Mouse (Mus musculus) bone marrow, adult 2 months (tissue): ENCODE results near the gene Patj. TPM values are rescaled to one million over a fixed set of nuclear protein-coding genes. Genes with fewer than 3 reads are reported as not detected.

ENCODE experiments used
- H3K27ac ChIP-seq: fragments of 200-500 bp; 2 replicates; pipeline ENCODE4 v1.5.1; 2012; ENCODE audit warnings: low read depth, mild to moderate bottlenecking, control low read depth, inconsistent platforms, low read length; ENCODE audit not compliant: control insufficient read depth, poor library complexity, insufficient read depth
- H3K4me1 ChIP-seq: fragments of 200-500 bp; 2 replicates; pipeline ENCODE4 v1.6.1; 2011; ENCODE audit warnings: low read length; ENCODE audit not compliant: control insufficient read depth, insufficient read depth
- H3K4me3 ChIP-seq: fragments of 200-500 bp; replicated peaks from 2 replicates; pipeline ENCODE3; 2011; ENCODE audit warnings: mild to moderate bottlenecking, low read depth, low read length, control low read depth; ENCODE audit not compliant: control insufficient read depth
- CTCF ChIP-seq: fragments of 200-500 bp; IDR thresholded peaks from 2 replicates; pipeline ENCODE4 v1.5.1; 2011; ENCODE audit warnings: low read length, control low read depth; ENCODE audit not compliant: control insufficient read depth, insufficient read depth
- POLR2A ChIP-seq: fragments of 200-500 bp; IDR thresholded peaks from 2 replicates; pipeline ENCODE4 v1.6.1; 2011; ENCODE audit warnings: low read depth, mild to moderate bottlenecking, control low read depth, low read length, borderline replicate concordance; ENCODE audit not compliant: control insufficient read depth
- WGBS: fragments of 180-500 bp; shearing (Covaris S2); methylation state at CpG from one replicate; pipeline ENCODE4 v1.1.7; 2018; 5-methylcytosine and 5-hydroxymethylcytosine counted together
- polyA plus RNA-seq: library from polyadenylated mRNA; stranded (reverse); fragments of >200 nt; gene quantifications from 2 replicates; pipeline ENCODE4 v1.2.4, GENCODE M21; 2011; ENCODE audit warnings: low replicate concordance; ENCODE audit not compliant: missing spikeins, insufficient read depth, insufficient read length

Patj gene
- polyA plus RNA-seq, 1 experiment = 2.8 TPM

DNA sequence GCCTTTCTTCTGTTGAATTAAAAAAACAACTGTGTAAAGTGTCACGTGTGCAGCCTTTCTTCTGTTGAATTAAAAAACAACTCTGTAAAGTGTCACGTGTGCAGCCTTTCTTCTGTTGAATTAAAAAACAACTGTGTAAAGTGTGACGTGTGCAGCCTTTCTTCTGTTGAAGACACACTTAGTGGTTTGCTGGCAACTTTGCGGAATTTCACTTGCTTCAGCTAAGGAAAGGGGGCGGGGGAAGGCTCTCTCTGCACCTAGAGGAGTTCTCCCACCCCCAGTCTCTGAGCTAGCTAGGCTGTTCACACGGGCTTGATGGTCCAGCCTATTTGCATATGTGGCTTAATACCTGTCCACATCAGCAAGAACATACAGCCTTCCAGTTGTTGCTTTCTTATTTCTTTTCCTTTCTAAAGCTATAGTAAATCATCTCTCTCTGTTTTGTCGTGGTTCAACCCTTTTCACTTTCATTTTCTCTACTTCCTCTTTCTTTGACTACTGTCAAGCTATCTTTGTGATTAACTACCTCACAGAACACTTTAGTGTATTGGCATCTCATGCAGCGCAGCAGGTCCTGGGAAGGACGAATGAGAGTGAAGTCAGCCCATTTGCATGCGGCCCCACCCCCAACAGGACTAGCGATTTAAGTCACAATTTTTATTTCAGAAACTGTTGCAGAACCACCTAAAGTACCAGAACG, 41.2 kb downstream of the Patj start:
- WGBS = 2% methylated on average over 12 of the region's 12 CpGs
- peak overlapping the region; percentile 69 for H3K27ac ChIP-seq
- peaks cover 2% of the 10 kb centered on the region; the same call in 1 of the 2 replicates for H3K4me1 ChIP-seq
- no peak for TF ChIP-seq CTCF
- no peak for TF ChIP-seq POLR2A
- peak overlapping the region; percentile 77 for H3K4me3 ChIP-seq

DNA sequence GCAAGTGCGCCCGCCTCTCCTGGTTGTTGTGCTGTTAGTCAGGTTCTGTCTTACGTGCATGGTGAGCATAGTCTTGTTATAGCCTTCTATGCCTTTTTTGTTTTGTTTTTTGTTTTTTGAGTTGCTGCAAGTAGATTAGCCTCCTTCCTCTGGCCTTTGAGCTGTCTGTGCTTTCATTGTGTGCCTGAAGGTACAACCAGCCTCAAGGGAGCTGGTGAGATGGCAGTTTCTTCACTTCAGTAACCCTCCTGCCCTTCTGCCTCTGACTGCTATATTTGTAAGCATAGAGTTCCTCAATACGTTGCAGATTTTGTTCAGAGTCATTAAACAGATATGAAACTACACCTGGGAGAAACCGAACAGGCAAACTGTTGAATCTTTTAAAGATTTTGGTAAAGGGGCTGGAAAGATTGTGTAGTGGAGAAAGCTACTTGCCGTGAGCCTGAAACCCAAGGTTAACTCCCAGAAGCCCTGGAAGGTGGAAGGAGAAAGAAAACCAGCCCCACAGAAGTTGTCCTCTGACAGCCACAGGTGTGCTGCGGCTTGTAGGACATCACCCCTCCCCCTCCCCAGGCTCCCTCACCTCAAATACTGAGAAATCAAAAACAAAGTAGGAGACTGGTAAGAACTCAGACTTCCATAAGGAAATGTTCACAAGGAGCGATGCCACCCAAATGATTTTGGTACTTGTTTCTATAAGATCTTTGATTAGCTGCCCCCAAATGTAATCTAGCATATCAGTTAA, 43.8 kb downstream of the Patj start:
- H3K4me3 ChIP-seq = no peak overlapping the region
- WGBS = 71% methylated on average over 8 of the region's 8 CpGs
- peaks cover 2% of the 10 kb centered on the region; the same call in 1 of the 2 replicates for H3K4me1 ChIP-seq
- TF ChIP-seq POLR2A (no peak), CTCF (no peak)
- no peak overlapping the region for H3K27ac ChIP-seq

DNA sequence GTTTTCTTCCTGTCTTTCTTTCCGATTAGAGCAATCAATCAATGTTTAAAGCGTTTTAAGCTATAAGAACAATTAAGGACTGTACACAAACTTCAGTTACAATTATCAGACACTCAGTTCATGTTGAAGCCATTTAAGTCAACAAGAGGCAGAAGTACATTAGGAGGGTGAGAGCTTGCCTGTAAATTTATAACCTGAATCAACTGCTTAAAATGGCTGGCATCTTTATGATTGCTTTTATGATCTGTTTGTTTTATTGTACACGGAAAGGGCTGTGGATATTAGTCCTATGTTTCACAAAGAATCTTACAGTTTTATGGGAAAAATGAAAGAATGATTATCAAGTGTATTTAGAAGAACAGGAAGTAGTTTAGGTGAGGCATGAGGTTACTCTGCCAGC, 45.7 kb downstream of the Patj start:
- TF ChIP-seq CTCF = no peak
- no peak for TF ChIP-seq POLR2A
- H3K4me3 ChIP-seq = no peak overlapping the region
- no peak overlapping the region for H3K27ac ChIP-seq
- WGBS = 78% methylated on average over 3 of the region's 3 CpGs
- no peaks in the 10 kb centered on the region for H3K4me1 ChIP-seq

DNA sequence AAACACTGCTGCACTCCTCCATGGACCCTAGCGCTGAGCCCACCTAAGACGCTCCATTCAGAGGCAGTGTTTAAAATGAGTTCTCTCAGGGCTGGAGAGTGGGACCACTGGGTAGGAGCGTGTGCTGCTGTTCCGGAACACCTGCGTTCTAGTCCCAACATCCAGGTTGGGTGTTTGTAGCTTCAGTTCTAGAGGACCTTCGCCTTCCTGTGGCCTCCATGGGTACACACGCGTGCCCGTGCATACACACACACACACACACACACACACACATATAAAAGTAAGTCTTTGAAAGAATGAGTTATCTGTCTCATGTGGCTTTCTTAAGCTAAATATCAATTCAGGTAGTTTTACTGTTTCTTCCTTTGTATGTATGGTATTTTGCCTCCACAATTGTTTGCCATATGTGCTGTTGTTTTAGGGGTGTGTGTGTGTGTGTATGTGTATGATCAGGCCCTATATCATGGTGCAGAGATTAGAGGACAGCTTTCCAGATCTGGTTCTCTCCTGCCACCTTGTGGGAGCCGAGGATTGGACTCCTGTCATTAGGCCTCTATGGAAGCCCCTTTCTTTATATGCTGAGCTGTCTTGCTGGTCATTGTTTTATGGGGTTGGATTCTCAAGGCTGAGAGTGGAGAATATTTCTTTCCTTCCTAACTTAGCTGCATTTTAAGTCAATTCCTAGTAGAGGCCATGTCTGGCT, 49.0 kb downstream of the Patj start:
- 79% methylated on average over 10 of the region's 10 CpGs for WGBS

DNA sequence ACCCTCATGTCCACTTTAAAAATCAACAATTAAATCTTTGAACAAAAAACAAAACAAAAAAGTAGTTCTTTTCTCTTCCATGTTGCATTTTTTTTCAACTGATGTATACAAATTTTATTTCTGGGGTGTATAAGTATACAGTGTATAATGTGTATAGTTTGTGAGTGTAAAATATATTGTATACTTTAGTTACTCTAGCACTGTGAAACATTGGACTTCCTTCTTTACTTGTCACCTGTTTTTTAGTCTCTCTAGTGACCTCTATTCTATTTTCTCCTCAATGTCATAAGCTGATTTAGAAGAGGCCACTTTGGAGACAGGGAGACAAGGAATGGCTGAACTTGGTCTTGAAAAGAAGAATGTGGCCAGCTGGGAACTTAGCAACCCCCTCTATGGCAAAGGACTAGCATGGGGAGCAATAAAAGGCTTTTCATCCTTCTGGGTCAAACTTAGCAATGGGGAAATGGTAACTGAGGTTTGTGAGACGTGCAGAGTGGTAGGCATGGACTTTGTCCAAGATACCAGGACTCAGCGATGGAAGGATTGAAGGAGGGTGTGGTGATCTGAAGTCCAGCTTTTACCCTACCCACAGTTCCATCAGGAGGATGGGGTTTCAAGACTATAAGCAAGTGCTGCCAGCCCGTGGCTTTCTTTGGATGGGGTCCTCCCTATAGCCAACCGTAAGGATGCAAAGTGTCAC, 54.1 kb downstream of the Patj start:
- 64% methylated on average over 4 of the region's 4 CpGs for WGBS
- H3K4me1 ChIP-seq = no peaks in the 10 kb centered on the region
- no peak overlapping the region for H3K27ac ChIP-seq
- TF ChIP-seq POLR2A (no peak), CTCF (no peak)
- no peak overlapping the region for H3K4me3 ChIP-seq

More for the DNA sequence above, 49.0 kb downstream of the Patj start:
- TF ChIP-seq POLR2A = no peak
- peak; percentile 33; the same call in 1 of the 2 replicates for TF ChIP-seq CTCF
- H3K4me3 ChIP-seq = no peak overlapping the region
- no peak overlapping the region for H3K27ac ChIP-seq
- H3K4me1 ChIP-seq = no peaks in the 10 kb centered on the region

DNA sequence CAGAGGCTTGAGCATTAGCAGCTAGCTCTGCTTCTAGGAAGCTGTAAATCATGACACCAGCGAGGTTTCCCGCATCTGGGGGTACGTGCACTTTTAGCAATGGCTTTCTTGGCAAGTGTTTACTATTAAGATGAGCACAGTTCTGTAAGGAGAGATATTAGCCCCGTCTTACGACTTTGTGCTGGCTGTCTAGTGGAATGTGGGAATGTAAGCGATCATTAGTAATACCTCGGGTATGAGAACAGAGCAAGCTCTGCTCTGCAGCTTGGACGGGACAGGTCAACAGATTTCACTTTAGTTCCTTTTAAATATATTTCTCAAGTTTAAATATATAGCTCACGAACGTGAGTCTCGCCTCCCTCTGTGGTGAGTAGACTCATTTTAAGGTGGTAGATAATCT, 54.7 kb downstream of the Patj start:
- no peak overlapping the region for H3K27ac ChIP-seq
- no peak overlapping the region for H3K4me3 ChIP-seq
- WGBS = 73% methylated on average over 11 of the region's 11 CpGs
- TF ChIP-seq POLR2A (no peak), CTCF (no peak)
- no peaks in the 10 kb centered on the region for H3K4me1 ChIP-seq

DNA sequence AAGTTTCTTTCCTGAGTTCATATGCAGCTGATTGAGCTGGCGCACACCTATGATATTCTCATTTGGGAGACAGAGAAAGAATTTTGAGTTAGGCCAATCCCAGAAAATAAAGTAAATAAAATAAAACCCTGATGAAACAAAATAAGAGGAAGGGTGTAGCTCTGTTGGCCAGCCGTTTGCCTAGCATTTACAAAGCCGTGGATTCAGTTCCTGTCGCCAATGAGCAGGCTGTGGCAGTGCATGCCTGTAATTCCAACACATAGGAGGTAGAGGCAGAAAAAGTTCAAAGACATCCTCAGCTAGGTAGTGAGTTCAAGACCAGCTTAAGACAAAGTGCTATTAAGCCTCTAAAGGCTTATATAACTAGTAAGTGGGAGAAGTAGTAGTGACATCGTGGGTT, 55.2 kb downstream of the Patj start:
- Histone ChIP-seq H3K4me1 (no peaks in the 10 kb centered on the region), H3K27ac (no peak overlapping the region), H3K4me3 (no peak overlapping the region)
- TF ChIP-seq POLR2A (no peak), CTCF (no peak)
- WGBS = 81% methylated on average over 5 of the region's 5 CpGs
